Mouse (Mus musculus) thymus, adult 2 months (tissue): ENCODE measurements around the gene Srrm3.

Experiments used
- CTCF ChIP-seq: fragments of 200-500 bp; IDR thresholded peaks from 2 replicates; pipeline ENCODE4 v1.5.1; 2012; ENCODE audit warnings: mild to moderate bottlenecking, control low read depth, low read length, moderate library complexity, borderline replicate concordance; ENCODE audit not compliant: control insufficient read depth, poor library complexity, insufficient read depth; ENCODE audit errors: extremely low read depth
- POLR2A ChIP-seq: fragments of 200-500 bp; IDR thresholded peaks from 2 replicates; pipeline ENCODE4 v1.6.1; 2012; ENCODE audit warnings: mild to moderate bottlenecking, low read length, control low read depth, moderate library complexity; ENCODE audit not compliant: control insufficient read depth, poor library complexity, insufficient read depth; ENCODE audit errors: extremely low read depth

DNA sequence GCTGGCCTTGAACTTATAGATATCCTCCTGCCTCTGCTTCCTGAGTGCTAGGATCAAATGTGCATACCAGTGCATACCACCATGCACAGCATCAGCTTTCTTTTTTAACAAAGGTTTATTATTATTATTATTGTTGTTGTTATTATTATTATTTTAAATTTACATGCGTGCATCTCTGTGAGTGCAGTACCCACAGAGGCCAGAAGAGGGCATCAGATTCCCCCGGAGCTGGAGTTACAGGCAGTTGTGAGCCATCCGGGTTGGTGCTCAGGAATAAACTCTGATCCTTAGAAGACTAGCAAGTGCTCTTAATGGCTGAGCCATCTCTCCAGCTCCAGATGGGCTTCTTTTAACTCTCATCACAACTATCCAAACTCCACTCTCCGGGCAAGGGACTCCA, 6.9 kb upstream of the Srrm3 start:
- TF ChIP-seq CTCF (no peak), POLR2A (no peak)
